Mouse (Mus musculus): Measurements from ENCODE around the gene Gcnt3. TPM values are rescaled to one million over a fixed set of nuclear protein-coding genes. Genes with fewer than 3 reads are reported as not detected.

The Gcnt3 gene
- 1.5 and 1.7 TPM in 2 replicates for polyA plus RNA-seq (2015; fragmentation: Nextera tagmentation; extraction: Ambion mirVana)

DNA sequence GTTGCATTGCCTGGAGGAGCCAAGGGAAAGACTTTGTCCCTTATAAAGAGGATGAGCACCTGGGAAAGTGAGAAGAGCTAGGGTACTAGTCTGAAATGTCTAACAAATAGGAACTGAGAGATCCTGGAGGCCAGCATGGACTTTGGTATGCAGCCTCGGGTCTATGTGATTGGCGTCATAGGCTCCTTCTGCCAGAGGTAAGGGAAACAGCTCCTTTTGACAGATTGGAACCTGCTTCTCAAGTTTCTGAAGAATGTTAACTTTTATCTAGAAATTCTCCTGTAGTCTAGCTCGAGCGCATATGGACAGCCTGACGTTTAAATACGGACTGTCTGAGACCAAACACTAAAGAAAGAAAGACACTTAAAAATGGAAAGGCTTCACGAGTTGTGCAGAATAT is at the start of gene Gcnt3:
Gene Gcnt3, minus strand, starts transcription at position 101 of the 400 bp plus-strand sequence.
- 84% methylated on average over 7 of the region's 7 CpGs for WGBS

DNA sequence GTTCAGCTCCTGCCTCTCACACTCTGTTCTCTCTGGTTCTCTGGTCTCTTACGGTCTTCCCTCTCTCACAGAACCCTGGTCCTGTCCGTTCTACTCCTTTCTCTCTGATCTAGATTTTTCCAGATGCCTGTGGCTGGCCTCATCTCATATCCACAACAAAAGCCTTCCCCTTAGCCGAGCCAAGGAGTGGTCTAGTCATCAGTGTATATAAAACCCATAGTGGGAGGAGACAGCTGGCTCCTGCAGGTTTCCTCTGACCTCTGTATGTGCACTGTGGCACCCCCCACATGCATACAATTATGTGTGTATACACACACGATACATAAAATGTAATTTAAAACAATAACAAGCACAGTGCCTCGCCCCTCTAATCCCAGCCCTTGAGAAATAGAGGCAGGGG is 49.5 kb upstream of the Gcnt3 start:
- no peaks in the 10 kb centered on the region for H3K36me3 ChIP-seq (ENCODE audit: insufficient read depth, low read length)
- peaks cover 14% of the 10 kb centered on the region for H3K4me1 ChIP-seq (ENCODE audit: insufficient read depth, low read length)
- H3K27ac ChIP-seq (ENCODE audit: low read length): no peak overlapping the region
- no peaks in the 10 kb centered on the region for H3K27me3 ChIP-seq (ENCODE audit: insufficient read depth, low read length)
- WGBS: 70% methylated on average over 5 of the region's 5 CpGs
- H3K4me3 ChIP-seq (ENCODE audit: low read length): no peak overlapping the region
- ATAC-seq (ENCODE audit: low FRiP score, low TSS enrichment): no peak
- no peaks in the 10 kb centered on the region for H3K9me3 ChIP-seq (ENCODE audit: low read length)
- no peak overlapping the region for H3K4me2 ChIP-seq (replicated peaks; ENCODE audit: low read depth, low read length)
- H3K9ac ChIP-seq (replicated peaks; ENCODE audit: low read length): no peak overlapping the region

More for the DNA sequence above, at the start of gene Gcnt3:
- Histone ChIP-seq H3K4me2 (replicated peaks; ENCODE audit: low read depth, low read length) (no peak within 1 kb of the TSS), H3K9ac (replicated peaks; ENCODE audit: low read length) (no peak within 1 kb of the TSS), H3K27ac (ENCODE audit: low read length) (no peak within 1 kb of the TSS), H3K4me3 (ENCODE audit: low read length) (no peak within 1 kb of the TSS), H3K9me3 (ENCODE audit: low read length) (no peaks in the 10 kb centered on the region), H3K36me3 (ENCODE audit: insufficient read depth, low read length) (no peaks in the 10 kb centered on the region), H3K4me1 (ENCODE audit: insufficient read depth, low read length) (0 out of 2 replicates have a peak, but pooled peaks cover 4% of the 10 kb centered on the region), H3K27me3 (ENCODE audit: insufficient read depth, low read length) (no peaks in the 10 kb centered on the region)
- ATAC-seq (ENCODE audit: low FRiP score, low TSS enrichment): no peak

DNA sequence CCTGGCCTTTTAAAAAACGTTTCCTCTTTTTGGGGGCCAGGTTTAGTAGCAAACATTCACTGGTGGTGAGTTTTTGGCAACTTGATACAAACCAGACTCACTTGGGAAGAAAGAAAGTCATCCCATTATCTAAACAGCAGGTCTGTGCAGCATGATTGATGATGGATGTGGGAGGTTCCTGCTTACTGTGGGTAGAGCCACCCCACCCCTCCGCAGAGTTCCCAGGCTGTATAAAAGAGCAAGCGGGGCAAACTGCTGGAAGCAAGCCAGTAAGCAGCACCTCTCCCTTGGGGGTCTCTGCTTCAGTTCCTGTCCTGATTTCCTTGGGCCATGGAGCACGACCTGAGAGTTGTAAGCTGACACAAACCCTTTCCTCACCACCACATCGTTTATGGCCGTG is 48.2 kb upstream of the Gcnt3 start:
- no peak overlapping the region for H3K9ac ChIP-seq (replicated peaks; ENCODE audit: low read length)
- peak; percentile 72; the same call in 1 of the 2 replicates for ATAC-seq (ENCODE audit: low FRiP score, low TSS enrichment)
- no peaks in the 10 kb centered on the region for H3K36me3 ChIP-seq (ENCODE audit: insufficient read depth, low read length)
- no peaks in the 10 kb centered on the region for H3K27me3 ChIP-seq (ENCODE audit: insufficient read depth, low read length)
- H3K4me3 ChIP-seq (ENCODE audit: low read length): no peak overlapping the region
- H3K4me1 ChIP-seq (ENCODE audit: insufficient read depth, low read length): peaks cover 14% of the 10 kb centered on the region
- H3K27ac ChIP-seq (ENCODE audit: low read length): no peak overlapping the region
- 8% methylated on average over 6 of the region's 6 CpGs for WGBS
- no peaks in the 10 kb centered on the region for H3K9me3 ChIP-seq (ENCODE audit: low read length)
- no peak overlapping the region for H3K4me2 ChIP-seq (replicated peaks; ENCODE audit: low read depth, low read length)

DNA sequence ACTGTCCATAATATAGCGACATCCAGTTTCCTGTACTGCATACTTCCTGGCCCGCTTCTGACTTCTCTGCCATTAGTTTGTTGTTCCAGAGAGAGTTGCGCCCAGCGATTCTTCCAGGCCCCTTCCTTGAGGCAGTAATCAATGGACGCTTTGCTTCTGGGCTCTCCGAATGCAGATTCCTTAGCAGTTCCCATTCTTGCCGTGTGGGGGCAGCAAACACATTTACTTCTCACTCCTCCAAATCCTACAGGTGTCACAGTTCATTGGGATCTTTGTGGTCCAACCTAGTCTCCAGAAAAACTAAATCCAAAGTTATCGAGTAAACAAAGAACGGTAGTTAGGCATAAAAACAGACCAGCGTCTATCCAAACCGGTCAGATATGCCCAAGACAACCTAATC is 46.2 kb upstream of the Gcnt3 start:
- WGBS: 69% methylated on average over 11 of the region's 11 CpGs

DNA sequence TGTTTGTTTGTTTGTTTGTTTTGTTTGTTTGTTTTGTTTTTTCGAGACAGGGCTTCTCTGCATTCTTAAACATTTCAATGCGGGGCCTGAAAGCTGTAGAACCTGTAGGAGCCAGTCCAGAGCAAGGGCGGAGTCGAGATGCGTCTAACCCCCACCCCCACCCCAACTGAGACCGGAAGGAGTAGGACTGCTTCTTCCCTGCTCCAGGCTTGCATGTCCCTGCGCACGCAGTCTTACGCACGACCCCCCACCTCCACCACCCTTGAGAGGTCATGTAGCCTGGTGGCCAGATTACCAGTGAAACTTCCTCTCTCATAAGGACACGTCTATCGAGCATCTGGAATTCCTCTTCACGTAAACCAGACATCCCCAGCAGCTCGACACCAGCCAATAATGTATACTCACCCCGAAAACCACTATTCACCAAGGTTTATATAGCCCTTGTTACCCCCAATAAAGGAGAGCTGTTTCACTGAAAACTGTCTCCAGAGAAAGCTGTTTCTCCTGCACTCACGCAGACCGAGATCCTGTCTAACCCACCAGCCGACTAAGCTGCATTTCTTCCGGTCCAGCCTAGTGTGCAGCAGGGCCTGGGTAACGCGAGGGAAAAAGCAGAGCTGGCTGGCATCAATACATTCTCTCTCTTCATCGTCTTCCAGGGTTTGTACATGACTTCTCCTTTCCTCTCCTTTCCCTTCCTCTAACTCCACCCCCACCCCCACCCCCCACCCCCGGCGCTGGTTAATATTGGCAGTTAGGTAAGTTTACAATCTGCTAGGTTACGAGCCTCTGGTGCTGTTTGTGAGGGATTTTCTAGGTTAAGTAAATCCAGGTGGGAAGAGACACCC is 44.7 kb upstream of the Gcnt3 start:
- H3K27ac ChIP-seq (ENCODE audit: low read length): no peak overlapping the region
- no peak for ATAC-seq (ENCODE audit: low FRiP score, low TSS enrichment)
- H3K9ac ChIP-seq (replicated peaks; ENCODE audit: low read length): no peak overlapping the region
- H3K27me3 ChIP-seq (ENCODE audit: insufficient read depth, low read length): no peaks in the 10 kb centered on the region
- H3K4me3 ChIP-seq (ENCODE audit: low read length): no peak overlapping the region
- no peaks in the 10 kb centered on the region for H3K36me3 ChIP-seq (ENCODE audit: insufficient read depth, low read length)
- H3K4me1 ChIP-seq (ENCODE audit: insufficient read depth, low read length): peaks cover 5% of the 10 kb centered on the region; the same call in 1 of the 2 replicates
- no peaks in the 10 kb centered on the region for H3K9me3 ChIP-seq (ENCODE audit: low read length)
- H3K4me2 ChIP-seq (replicated peaks; ENCODE audit: low read depth, low read length): no peak overlapping the region; the same call in 1 of the 2 replicates
- 57% methylated on average over 25 of the region's 25 CpGs for WGBS

More for the DNA sequence above, 46.2 kb upstream of the Gcnt3 start:
- no peak overlapping the region for H3K27ac ChIP-seq (ENCODE audit: low read length)
- ATAC-seq (ENCODE audit: low FRiP score, low TSS enrichment): no peak
- H3K9me3 ChIP-seq (ENCODE audit: low read length): no peaks in the 10 kb centered on the region
- H3K4me3 ChIP-seq (ENCODE audit: low read length): no peak overlapping the region
- no peak overlapping the region for H3K9ac ChIP-seq (replicated peaks; ENCODE audit: low read length)
- H3K4me2 ChIP-seq (replicated peaks; ENCODE audit: low read depth, low read length): no peak overlapping the region
- no peaks in the 10 kb centered on the region for H3K27me3 ChIP-seq (ENCODE audit: insufficient read depth, low read length)
- H3K4me1 ChIP-seq (ENCODE audit: insufficient read depth, low read length): peaks cover 14% of the 10 kb centered on the region
- H3K36me3 ChIP-seq (ENCODE audit: insufficient read depth, low read length): no peaks in the 10 kb centered on the region

DNA sequence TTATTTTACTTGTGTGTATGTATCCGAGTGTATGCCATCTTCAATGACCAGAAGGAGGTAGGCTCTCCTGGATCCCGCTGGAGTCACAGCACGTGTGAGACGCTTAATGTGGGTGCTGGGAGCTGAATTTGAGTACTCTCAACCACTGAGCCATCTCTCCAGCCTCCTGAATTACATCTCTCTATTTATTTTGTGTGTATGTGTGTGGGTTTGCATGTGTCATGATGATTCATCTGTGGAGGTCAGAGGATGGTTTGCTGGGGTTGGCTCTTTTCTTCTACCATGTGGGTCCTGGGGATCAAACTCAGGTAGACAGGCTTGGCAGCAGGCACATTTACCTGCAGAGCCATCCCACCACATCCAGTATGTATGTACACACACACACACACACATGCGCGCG is 43.9 kb upstream of the Gcnt3 start:
- 92% methylated on average over 7 of the region's 7 CpGs for WGBS
- peaks cover 5% of the 10 kb centered on the region; the same call in 1 of the 2 replicates for H3K4me1 ChIP-seq (ENCODE audit: insufficient read depth, low read length)
- no peaks in the 10 kb centered on the region for H3K36me3 ChIP-seq (ENCODE audit: insufficient read depth, low read length)
- no peak for ATAC-seq (ENCODE audit: low FRiP score, low TSS enrichment)
- H3K27me3 ChIP-seq (ENCODE audit: insufficient read depth, low read length): no peaks in the 10 kb centered on the region
- no peak overlapping the region for H3K4me2 ChIP-seq (replicated peaks; ENCODE audit: low read depth, low read length)
- H3K4me3 ChIP-seq (ENCODE audit: low read length): no peak overlapping the region
- H3K9me3 ChIP-seq (ENCODE audit: low read length): no peaks in the 10 kb centered on the region
- H3K9ac ChIP-seq (replicated peaks; ENCODE audit: low read length): no peak overlapping the region
- no peak overlapping the region for H3K27ac ChIP-seq (ENCODE audit: low read length)

DNA sequence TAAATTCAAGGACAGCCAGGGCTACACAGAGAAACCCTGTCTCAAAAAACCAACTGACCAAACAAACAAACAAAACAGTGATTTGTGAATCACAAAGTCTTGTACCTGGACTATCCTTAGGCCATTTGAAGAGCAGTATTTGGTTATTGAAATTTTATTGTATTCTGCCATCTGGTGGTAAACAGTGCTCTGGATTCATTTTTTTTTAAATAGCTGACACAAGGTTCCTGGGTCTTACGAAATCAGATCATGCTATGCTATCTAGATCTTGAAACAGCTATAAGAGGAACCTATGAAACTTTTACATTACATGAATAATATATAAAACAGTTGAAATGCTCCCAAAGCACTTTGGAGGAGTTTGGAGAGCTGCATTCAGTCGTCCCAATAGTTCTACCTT is 43.1 kb upstream of the Gcnt3 start:
- no peak overlapping the region for H3K9ac ChIP-seq (replicated peaks; ENCODE audit: low read length)
- H3K27me3 ChIP-seq (ENCODE audit: insufficient read depth, low read length): no peaks in the 10 kb centered on the region
- no peak overlapping the region for H3K4me2 ChIP-seq (replicated peaks; ENCODE audit: low read depth, low read length)
- H3K36me3 ChIP-seq (ENCODE audit: insufficient read depth, low read length): no peaks in the 10 kb centered on the region
- H3K27ac ChIP-seq (ENCODE audit: low read length): no peak overlapping the region
- H3K4me3 ChIP-seq (ENCODE audit: low read length): no peak overlapping the region
- WGBS: 67% methylated on average over 2 of the region's 2 CpGs
- no peak for ATAC-seq (ENCODE audit: low FRiP score, low TSS enrichment)
- H3K9me3 ChIP-seq (ENCODE audit: low read length): no peaks in the 10 kb centered on the region
- H3K4me1 ChIP-seq (ENCODE audit: insufficient read depth, low read length): peaks cover 3% of the 10 kb centered on the region; the same call in 1 of the 2 replicates

DNA sequence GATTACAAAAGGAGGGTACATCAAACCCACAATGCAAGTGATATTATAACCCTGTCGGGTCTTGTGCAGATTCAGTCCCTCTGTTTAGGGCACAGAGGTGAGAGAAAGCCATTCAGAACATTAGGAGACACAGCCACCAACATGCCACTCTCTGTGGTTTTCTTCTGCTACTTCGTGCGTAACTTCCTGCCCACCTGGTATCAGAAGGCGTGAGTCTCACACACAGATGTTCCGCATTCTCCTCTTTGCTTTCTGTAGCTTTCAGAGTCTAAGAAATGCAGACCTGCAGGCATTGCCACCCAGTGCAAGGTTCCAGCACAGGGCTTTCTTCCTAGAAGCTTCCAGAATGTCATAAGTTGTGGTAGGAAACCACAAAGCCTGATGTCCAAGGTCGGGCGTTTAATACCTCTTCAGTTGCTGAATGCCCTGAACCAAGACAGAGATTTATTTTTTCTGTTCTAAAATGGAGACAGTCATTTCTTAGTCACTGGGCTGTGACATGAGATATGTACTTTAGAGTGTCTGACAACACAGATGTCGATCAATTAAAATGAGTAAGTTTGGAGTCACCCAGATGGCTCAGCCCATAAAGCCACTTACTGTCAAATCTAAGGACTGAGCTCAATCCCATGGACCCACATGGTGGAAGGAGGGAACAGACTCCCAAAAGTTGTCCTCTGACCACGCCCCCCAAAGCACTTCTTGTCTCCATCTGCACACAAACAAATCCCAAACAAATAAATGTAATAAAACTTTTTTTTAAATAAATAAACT is 42.3 kb upstream of the Gcnt3 start:
- Histone ChIP-seq H3K9ac (replicated peaks; ENCODE audit: low read length) (no peak overlapping the region), H3K4me2 (replicated peaks; ENCODE audit: low read depth, low read length) (no peak overlapping the region), H3K36me3 (ENCODE audit: insufficient read depth, low read length) (no peaks in the 10 kb centered on the region), H3K9me3 (ENCODE audit: low read length) (no peaks in the 10 kb centered on the region), H3K27me3 (ENCODE audit: insufficient read depth, low read length) (no peaks in the 10 kb centered on the region), H3K4me1 (ENCODE audit: insufficient read depth, low read length) (peaks cover 3% of the 10 kb centered on the region; the same call in 1 of the 2 replicates), H3K4me3 (ENCODE audit: low read length) (no peak overlapping the region), H3K27ac (ENCODE audit: low read length) (no peak overlapping the region)
- WGBS: 76% methylated on average over 9 of the region's 9 CpGs
- no peak for ATAC-seq (ENCODE audit: low FRiP score, low TSS enrichment)

DNA sequence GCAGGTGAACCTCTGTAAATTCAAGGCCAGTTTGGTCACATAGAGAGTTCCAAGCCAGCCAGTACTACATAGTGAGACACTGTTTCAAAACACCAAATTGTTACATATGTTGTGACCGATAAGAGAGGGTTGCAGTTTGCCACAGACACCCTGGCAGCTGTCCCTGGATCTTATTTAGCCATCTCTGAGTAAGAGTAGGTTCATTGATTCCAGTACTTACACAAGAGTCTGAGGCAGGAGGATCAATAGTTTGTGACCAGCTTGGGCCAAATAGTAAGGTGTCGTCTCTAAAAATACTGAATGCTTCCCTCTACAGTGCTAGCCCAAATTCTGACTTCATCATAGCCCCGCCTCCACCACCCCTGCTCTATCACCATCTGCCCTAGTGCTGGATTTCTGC is 40.1 kb upstream of the Gcnt3 start:
- Histone ChIP-seq H3K9ac (replicated peaks; ENCODE audit: low read length) (no peak overlapping the region), H3K4me3 (ENCODE audit: low read length) (no peak overlapping the region), H3K27ac (ENCODE audit: low read length) (no peak overlapping the region), H3K27me3 (ENCODE audit: insufficient read depth, low read length) (no peaks in the 10 kb centered on the region), H3K4me2 (replicated peaks; ENCODE audit: low read depth, low read length) (no peak overlapping the region), H3K4me1 (ENCODE audit: insufficient read depth, low read length) (peaks cover 3% of the 10 kb centered on the region; the same call in 1 of the 2 replicates), H3K36me3 (ENCODE audit: insufficient read depth, low read length) (no peaks in the 10 kb centered on the region), H3K9me3 (ENCODE audit: low read length) (no peaks in the 10 kb centered on the region)
- ATAC-seq (ENCODE audit: low FRiP score, low TSS enrichment): no peak
- 83% methylated on average over 3 of the region's 3 CpGs for WGBS
